Mouse (Mus musculus) heart, postnatal 14 days (tissue): ENCODE measurements at regions not wholly inside any gene's neighbourhood (a gene's known extent, or its start where the extent isn't known, plus 50 kb on each side); places are given as distances from the start of the nearest gene placed in this dataset.
A peak's percentile ranks its signal among the peaks of the same experiment; 100 is the strongest.

Source experiments
- DNase-seq, 2 experiments: peaks; one replicate each; pipeline ENCODE4 v3.0.0; 2021 to 2022
- intact Hi-C: fragments of 180-260 bp; cut with DNase I; formaldehyde crosslinking; loops from one replicate; pipeline ENCODE4 v1.15.1; 2025

DNA sequence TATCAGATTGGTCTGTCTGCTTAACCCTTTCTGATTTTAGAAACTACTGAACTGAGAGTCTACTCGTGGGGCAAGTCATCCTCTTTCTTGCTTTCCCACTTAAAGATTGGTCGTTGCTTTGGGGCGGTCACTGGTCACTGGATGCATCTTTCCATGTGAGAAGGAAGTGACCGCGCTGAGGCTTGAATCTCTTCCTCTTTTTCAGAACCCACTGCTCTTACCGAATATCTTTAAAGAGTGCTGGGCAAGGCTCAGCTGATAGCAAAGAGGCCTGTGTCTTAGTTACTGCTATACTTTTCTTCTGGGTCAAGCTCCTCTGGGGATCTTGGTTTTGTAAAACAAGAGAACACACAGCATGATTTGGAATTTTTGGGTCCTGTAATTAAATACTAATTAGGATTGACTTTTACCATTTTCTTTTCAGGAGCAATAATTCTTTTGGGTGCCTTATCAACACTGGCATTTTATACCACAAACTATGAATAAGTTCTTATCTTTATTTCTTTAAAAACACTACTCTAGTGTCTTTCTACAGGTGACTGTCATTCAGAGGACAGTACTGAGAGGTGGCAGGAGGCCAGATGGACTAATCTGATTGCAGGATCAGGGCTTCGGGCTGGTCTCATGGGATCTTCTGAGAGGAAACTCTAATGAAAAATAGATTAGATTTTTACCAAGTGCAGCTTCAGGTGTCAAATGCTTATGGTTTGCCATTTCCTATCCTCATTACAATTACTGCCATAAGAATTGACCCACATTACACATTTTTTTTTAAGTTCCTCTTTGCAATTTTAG, 114.6 kb upstream of the Tom1l1 start:
- no peak for DNase-seq
- intact Hi-C loops = no loop called here

DNA sequence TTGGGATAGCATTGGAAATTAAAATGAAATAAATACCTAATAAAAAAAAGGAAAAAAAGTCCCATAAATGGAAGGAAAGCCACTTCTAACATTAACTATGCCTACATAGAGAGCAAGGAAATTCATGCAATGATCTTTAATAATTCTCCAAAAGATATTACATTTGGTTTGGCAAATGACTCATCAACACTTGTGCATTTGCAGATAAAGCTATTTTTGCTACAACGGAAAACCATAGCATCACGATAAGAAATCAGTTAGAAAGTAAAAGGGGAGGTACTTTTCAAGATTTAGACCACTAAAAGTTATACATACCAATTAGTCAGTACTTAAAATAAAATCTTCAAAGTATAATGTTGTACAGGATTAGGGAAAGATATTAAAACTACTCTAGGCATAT, 109.4 kb upstream of the Tom1l1 start:
- no peak for DNase-seq
- intact Hi-C loops = no loop called here

DNA sequence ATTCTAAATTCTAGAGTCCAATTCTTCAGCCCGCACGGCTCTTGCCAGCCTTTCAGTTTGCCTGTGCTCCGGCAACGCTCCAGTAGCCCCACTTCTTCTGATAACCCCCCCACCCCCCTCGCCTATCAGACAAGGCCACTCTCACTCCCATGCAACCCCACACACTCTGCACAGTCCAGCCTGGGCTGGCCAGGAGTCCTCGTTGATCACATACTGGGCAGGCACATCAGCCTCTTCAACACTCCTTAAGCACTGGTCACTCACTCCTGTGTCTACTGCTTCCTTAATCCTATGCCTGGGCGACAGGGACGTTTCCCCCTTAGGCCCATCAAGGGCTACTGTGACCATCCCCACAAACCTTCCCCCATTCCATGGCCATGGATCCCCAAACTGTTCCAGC, 95.4 kb upstream of the Tom1l1 start:
- no peak for DNase-seq
- intact Hi-C loops = no loop called here

DNA sequence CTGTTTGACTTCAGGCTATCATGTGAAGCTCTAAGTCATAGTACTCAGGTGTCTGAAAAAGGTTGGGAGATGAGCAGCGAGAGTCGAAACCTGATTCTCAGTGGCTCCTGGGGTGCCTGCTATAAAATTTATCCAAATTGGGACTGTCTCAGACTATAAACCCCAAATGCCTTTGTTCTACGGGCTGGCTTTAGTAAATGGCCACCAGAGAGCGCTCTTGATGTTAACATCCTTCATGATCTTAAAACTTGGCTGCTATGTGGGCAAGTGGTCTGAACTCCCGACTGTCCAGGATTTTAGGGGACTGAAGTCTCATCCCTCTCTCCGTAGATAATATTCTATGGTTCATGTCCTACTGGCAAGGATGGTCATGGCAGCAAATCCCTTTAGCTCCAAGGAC, 94.8 kb upstream of the Tom1l1 start:
- intact Hi-C loops = no loop called here
- DNase-seq = peak in 1 of 2 experiments; percentile 12

DNA sequence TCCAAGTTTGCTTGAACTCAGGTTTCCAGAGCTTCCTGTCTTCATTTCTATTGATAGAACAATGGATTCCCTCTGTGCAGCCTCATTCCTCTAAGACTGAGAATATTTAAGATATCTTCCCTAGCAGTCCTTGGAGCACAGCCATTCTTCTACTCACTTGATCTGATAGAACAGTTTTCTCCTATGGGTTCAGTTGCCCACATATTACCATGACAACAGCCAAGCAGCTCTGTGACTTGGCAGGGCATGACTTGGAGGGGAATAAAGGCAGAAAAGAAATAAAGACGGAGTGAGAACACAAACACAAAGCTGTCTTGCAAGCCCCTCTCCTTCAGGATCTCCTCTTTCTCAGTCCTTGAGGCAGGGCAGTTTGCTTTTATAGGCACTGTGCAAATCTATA, 87.6 kb upstream of the Tom1l1 start:
- no peak for DNase-seq

DNA sequence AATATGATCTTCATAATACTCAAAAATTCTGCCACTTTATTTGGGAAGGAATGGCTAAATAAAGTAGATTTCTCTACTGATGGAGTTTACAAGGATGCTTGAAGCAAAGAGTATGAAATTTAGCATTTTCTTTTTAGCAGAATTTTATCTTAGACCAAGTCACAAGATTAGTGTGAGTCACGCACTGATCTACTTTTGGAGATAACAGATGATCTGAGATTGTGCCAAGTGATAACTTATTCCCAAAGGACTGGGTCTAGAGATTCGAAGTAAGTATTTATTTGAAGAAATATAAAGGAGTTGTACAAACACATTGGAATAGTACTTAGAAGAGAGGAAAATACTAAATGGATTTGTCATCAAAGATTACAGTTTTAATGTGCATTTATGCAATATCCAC, 67.8 kb upstream of the Tom1l1 start:
- no peak for DNase-seq
- intact Hi-C loops = no loop called here

More for the DNA sequence above, 87.6 kb upstream of the Tom1l1 start:
- intact Hi-C loops = no loop called here

DNA sequence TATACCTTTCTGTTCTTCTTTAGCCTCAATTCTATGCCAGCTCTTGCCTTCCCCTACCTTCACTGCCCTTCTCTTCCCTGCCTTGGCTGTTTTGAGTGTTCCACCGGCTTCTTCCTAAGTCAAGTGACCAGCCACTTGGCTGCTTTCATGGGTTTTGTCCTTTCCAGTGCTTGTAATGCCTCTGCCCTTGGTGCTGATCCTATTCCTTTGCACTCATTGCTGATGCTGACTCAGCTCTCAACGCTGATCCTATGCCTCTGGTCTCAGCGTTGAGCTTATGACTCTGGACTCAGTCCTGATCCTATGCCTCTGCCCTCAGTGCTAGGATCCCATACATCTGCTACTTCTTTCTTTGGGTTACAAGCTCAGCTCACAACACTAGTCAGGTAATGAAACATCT, 60.3 kb upstream of the Tom1l1 start:
- DNase-seq = no peak
- intact Hi-C loops = no loop called here

DNA sequence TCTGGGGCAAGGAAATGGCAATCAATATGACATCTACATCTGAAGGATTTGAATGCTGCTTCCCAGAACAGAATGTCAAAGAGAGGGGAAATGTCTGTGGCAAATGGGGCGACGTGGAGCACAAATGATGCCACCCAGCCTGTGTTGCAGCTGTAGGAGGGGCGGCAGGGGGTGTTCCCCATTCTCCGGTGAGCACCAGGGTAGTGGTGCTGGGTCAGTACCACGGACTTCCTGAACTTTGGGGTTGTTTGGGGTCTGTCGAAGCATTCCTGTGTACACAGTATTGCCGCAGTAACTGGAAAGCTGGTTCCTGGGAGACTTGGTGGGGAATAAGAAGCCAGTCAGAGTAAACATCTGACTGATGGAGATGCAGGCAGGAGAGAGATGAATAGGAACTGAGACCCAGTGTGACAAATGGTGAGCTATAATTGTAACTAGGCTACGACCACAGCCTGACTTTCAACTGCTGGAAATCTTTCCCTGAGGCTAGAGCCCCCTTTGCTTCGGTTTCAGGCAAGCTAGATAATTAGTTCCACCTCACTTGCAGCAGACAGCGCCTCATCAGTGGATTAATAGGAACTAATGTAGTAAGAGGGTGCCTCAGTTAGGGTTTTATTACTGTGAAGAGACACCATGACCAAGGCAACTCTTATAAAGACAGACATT, 53.9 kb upstream of the Tom1l1 start:
- no peak for DNase-seq
- intact Hi-C loops = no loop called here

DNA sequence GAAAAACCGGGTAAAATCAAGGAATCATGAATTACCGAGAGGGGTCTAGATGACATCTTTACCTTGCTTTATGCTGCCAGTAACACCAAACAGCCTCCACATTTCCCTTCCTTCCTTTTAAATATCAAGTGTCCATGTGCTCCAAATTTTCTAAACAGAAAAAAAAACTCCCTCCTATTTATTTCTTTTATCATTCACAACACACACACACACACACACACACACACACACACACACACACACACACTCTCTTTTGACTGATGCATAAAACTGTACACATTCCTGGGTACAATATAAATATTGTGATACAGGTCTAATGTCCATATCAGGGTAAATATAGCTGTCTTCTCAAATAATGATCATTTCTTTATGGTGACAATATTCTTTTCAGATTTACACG, 51.3 kb upstream of the Tom1l1 start:
- intact Hi-C loops = no loop called here
- no peak for DNase-seq

DNA sequence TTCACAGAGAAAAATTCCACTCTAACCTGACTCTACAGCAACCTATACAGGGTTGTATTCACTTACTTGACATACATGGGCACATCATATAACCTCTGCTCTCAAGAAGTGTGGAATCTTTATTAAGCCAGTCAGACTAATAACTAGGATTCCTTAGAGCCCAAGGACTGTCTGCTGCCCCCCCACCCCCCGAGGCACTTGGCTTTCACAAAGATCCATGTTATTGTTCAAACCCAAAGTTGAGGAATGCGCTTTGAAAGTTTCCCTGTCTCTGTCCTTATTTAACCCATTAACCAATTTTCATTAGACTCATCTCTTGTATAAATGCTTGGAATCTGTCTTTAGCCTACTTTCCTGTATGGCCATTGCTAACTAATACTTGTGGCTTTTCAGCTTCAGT, 50.6 kb upstream of the Tom1l1 start:
- DNase-seq = no peak
- intact Hi-C loops = no loop called here
